Mouse (Mus musculus) CH12.LX (cell line): ENCODE measurements around the gene Efnb2. TPM values are rescaled to one million over a fixed set of nuclear protein-coding genes. Genes with fewer than 3 reads are reported as not detected.

Source experiments
- DNase-seq: peaks from one replicate; pipeline ENCODE4 v3.0.0-alpha.2; 2013; ENCODE audit errors: extremely low read depth
- H3K27ac ChIP-seq: 2 replicates; pipeline ENCODE4 v1.5.1; 2012; ENCODE audit warnings: low read depth, mild to moderate bottlenecking, control low read depth, moderate library complexity; ENCODE audit not compliant: insufficient read depth
- H3K27me3 ChIP-seq: replicated peaks from 2 replicates; pipeline ENCODE3; 2012; ENCODE audit warnings: inconsistent platforms
- H3K36me3 ChIP-seq, 2 experiments: replicated peaks in 1 of 2; 2 replicates each; pipeline versions ENCODE3 to v1.6.1; 2012; ENCODE audit warnings: inconsistent platforms in 1 of 2, low read length in 1 of 2, mild to moderate bottlenecking in 1 of 2, mixed read lengths in 1 of 2, moderate library complexity in 1 of 2; ENCODE audit not compliant: control insufficient read depth in 1 of 2, insufficient read depth in 1 of 2
- H3K4me1 ChIP-seq, 2 experiments: 2 replicates each; pipeline ENCODE4 v1.6.1; 2012; ENCODE audit warnings: inconsistent platforms in 1 of 2, moderate library complexity in 1 of 2; ENCODE audit not compliant: insufficient read depth in 2 of 2, control insufficient read depth in 1 of 2
- H3K4me2 ChIP-seq: 2 replicates; pipeline ENCODE4 v1.6.1; 2012; ENCODE audit warnings: low read depth, mild to moderate bottlenecking, control low read depth; ENCODE audit not compliant: poor library complexity, insufficient read depth, severe bottlenecking
- H3K4me3 ChIP-seq, 3 experiments: fragments of 150-350 bp in 1 of 3; sonication (generic) in 1 of 3; replicated peaks in 1 of 3; 2 replicates each; pipeline versions ENCODE3 to v1.5.1; 2011 to 2012; ENCODE audit warnings: low read depth in 2 of 3, low read length in 2 of 3, mild to moderate bottlenecking in 2 of 3, moderate library complexity in 2 of 3, control low read depth in 1 of 3, improper control_type of control experiment in 1 of 3, inconsistent platforms in 1 of 3, mixed read lengths in 1 of 3; ENCODE audit not compliant: poor library complexity in 1 of 3
- H3K79me2 ChIP-seq: replicated peaks from 2 replicates; pipeline ENCODE4 v1.6.1; 2012; ENCODE audit warnings: mild to moderate bottlenecking, moderate library complexity; ENCODE audit not compliant: control insufficient read depth, poor library complexity, insufficient read depth, severe bottlenecking; ENCODE audit errors: extremely low read depth
- H3K9ac ChIP-seq: 2 replicates; pipeline ENCODE4 v1.6.1; 2012; ENCODE audit warnings: low read depth, mild to moderate bottlenecking, control low read depth, moderate library complexity; ENCODE audit not compliant: insufficient read depth
- H3K9me3 ChIP-seq: replicated peaks from 2 replicates; pipeline ENCODE3; 2012; ENCODE audit warnings: low read length, inconsistent platforms, mixed read lengths
- CTCF ChIP-seq, 2 experiments: IDR thresholded peaks in 1 of 2; conservative IDR thresholded peaks in 1 of 2; 2 replicates each; pipeline ENCODE4 v1.5.1; 2011 to 2012; ENCODE audit warnings: low read depth in 2 of 2, low read length in 2 of 2, improper control_type of control experiment in 1 of 2, inconsistent platforms in 1 of 2, mild to moderate bottlenecking in 1 of 2, moderate library complexity in 1 of 2
- E2F4 ChIP-seq: IDR thresholded peaks from 2 replicates; pipeline ENCODE4 v1.6.1; 2011; ENCODE audit warnings: low read depth, low read length, improper control_type of control experiment; ENCODE audit not compliant: insufficient replicate concordance
- ELF1 ChIP-seq: IDR thresholded peaks from 2 replicates; pipeline ENCODE4 v1.6.1; 2014; ENCODE audit warnings: low read depth, mild to moderate bottlenecking, inconsistent platforms, low read length, improper control_type of control experiment
- GABPA ChIP-seq: IDR thresholded peaks from 2 replicates; pipeline ENCODE4 v1.6.1; 2012; ENCODE audit warnings: low read depth, low read length, improper control_type of control experiment, inconsistent platforms; ENCODE audit not compliant: insufficient replicate concordance
- IRF4 ChIP-seq: IDR thresholded peaks from 2 replicates; pipeline ENCODE4 v1.6.1; 2014; ENCODE audit warnings: low read depth, mild to moderate bottlenecking, inconsistent platforms, low read length, improper control_type of control experiment
- MAFK ChIP-seq: IDR thresholded peaks from 2 replicates; pipeline ENCODE4 v1.6.1; 2011; ENCODE audit warnings: low read length, improper control_type of control experiment; ENCODE audit not compliant: insufficient replicate concordance
- NRF1 ChIP-seq: IDR thresholded peaks from 2 replicates; pipeline ENCODE4 v1.6.1; 2014; ENCODE audit warnings: low read depth, mild to moderate bottlenecking, inconsistent platforms, low read length, improper control_type of control experiment, moderate library complexity
- POLR2A ChIP-seq: IDR thresholded peaks from 2 replicates; pipeline ENCODE4 v1.6.1; 2011; ENCODE audit warnings: low read depth, mild to moderate bottlenecking, improper control_type of control experiment, low read length
- RCOR1 ChIP-seq: conservative IDR thresholded peaks from 2 replicates; pipeline ENCODE4 v1.6.1; 2012; ENCODE audit warnings: low read depth, mild to moderate bottlenecking, inconsistent platforms, low read length, improper control_type of control experiment
- SIN3A ChIP-seq: IDR thresholded peaks from 2 replicates; pipeline ENCODE4 v1.6.1; 2012; ENCODE audit warnings: low read length, improper control_type of control experiment, inconsistent platforms
- TBP ChIP-seq: conservative IDR thresholded peaks from 2 replicates; pipeline ENCODE4 v1.6.1; 2011; ENCODE audit warnings: low read depth, low read length, improper control_type of control experiment
- TCF12 ChIP-seq: IDR thresholded peaks from 2 replicates; pipeline ENCODE4 v1.6.1; 2014; ENCODE audit warnings: low read depth, mild to moderate bottlenecking, inconsistent platforms, low read length, improper control_type of control experiment
- UBTF ChIP-seq: IDR thresholded peaks from 2 replicates; pipeline ENCODE4 v1.6.1; 2012; ENCODE audit warnings: low read depth, mild to moderate bottlenecking, inconsistent platforms, low read length, improper control_type of control experiment, moderate library complexity
- ZC3H11A ChIP-seq: IDR thresholded peaks from 2 replicates; pipeline ENCODE4 v1.6.1; 2012; ENCODE audit warnings: low read depth, mild to moderate bottlenecking, inconsistent platforms, low read length, improper control_type of control experiment
- ZKSCAN1 ChIP-seq: IDR thresholded peaks from 2 replicates; pipeline ENCODE4 v1.6.1; 2012; ENCODE audit warnings: low read depth, inconsistent platforms, low read length, improper control_type of control experiment, borderline replicate concordance
- ZNF384 ChIP-seq: IDR thresholded peaks from 2 replicates; pipeline ENCODE4 v1.6.1; 2012; ENCODE audit warnings: low read depth, low read length, improper control_type of control experiment, inconsistent platforms
- dilution Hi-C: fragments of 300-500 bp; cut with MboI; formaldehyde crosslinking; loops from 2 replicates; pipeline ENCODE4 v1.14.3; 2020; ENCODE audit warnings: low sequenced_read_pairs; ENCODE audit not compliant: extremely low pct_unique_long_range_greater_than_20kb, extremely low pct_ligation_motif_present
- in situ Hi-C: fragments of 300-500 bp; cut with MboI; formaldehyde crosslinking; loops from 3 replicates; pipeline ENCODE4 v1.14.3; 2019; ENCODE audit warnings: low sequenced_read_pairs, low pct_ligation_motif_present, low pct_unique_long_range_greater_than_20kb, mixed read lengths
- polyA plus RNA-seq: library from polyadenylated mRNA; unstranded; fragments of >175 nt; gene quantifications from 2 replicates; pipeline ENCODE4 v1.2.1, GENCODE M21; 2012; ENCODE audit warnings: low read depth; ENCODE audit not compliant: insufficient read length
- total RNA-seq, 2 experiments: library from RNA; depleted of rRNA; stranded (reverse); fragments of 300-350 nt in 1 of 2; fragments of >200 nt in 1 of 2; gene quantifications; 2 replicates each; pipeline ENCODE4 v1.2.3; 2012 to 2014

The Efnb2 gene
- total and polyA plus RNA-seq, 3 experiments: 0.06 to 0.25 TPM; not detected in 1

- H3K79me2 ChIP-seq: no peaks in the 10 kb centered on the region
- H3K4me2 ChIP-seq: no peak overlapping the region
- no peak overlapping the region for H3K4me3 ChIP-seq
- no peaks in the 10 kb centered on the region for H3K27me3 ChIP-seq
- no peak for TF ChIP-seq UBTF
- no peak for TF ChIP-seq TBP
- TF ChIP-seq ELF1: no peak
- no peak overlapping the region for H3K9ac ChIP-seq
- dilution Hi-C loops (no loop called here), in situ Hi-C loops (no loop called here)
- H3K27ac ChIP-seq: no peak overlapping the region
- H3K4me1 ChIP-seq: no peaks in the 10 kb centered on the region
- peaks cover 70% of the 10 kb centered on the region for H3K9me3 ChIP-seq
- H3K36me3 ChIP-seq: no peaks in the 10 kb centered on the region
- no peak for DNase-seq
Measured at GRCm38 (mm10) chr8:8592331-8592730, 68.7 kb downstream of the Efnb2 start.

- no peaks in the 10 kb centered on the region for H3K36me3 ChIP-seq
- H3K27ac ChIP-seq: no peak overlapping the region
- H3K9ac ChIP-seq: no peak overlapping the region
- H3K27me3 ChIP-seq: no peaks in the 10 kb centered on the region
- TF ChIP-seq MAFK (no peak), POLR2A (no peak), GABPA (no peak), ZKSCAN1 (no peak), IRF4 (no peak), CTCF (conservative IDR thresholded peaks at IDR 0.05 in 1 of 2, IDR thresholded peaks at IDR 0.05 in 1 of 2; ENCODE audit: low read depth in 2 of 2, low read length in 2 of 2) (no peak), E2F4 (no peak), ZNF384 (no peak), SIN3A (no peak), TCF12 (no peak), NRF1 (no peak)
- DNase-seq: no peak
- no peak overlapping the region for H3K4me2 ChIP-seq
- no peak overlapping the region for H3K4me3 ChIP-seq
- no peaks in the 10 kb centered on the region for H3K4me1 ChIP-seq
- dilution Hi-C loops (no loop called here), in situ Hi-C loops (no loop called here)
- H3K79me2 ChIP-seq: no peaks in the 10 kb centered on the region
- peaks cover 65% of the 10 kb centered on the region for H3K9me3 ChIP-seq
Measured at GRCm38 (mm10) chr8:8583981-8584377, 77.1 kb downstream of the Efnb2 start.

- Histone ChIP-seq H3K79me2 (no peaks in the 10 kb centered on the region), H3K9ac (no peak overlapping the region), H3K36me3 (no peaks in the 10 kb centered on the region)
- in situ Hi-C loops: no loop called here
- dilution Hi-C loops: no loop called here
- TF ChIP-seq RCOR1 (no peak), SIN3A (no peak), ZC3H11A (no peak)
- TF ChIP-seq, all 38 proteins: peak for 0
- peaks cover 63% of the 10 kb centered on the region for H3K9me3 ChIP-seq
- no peaks in the 10 kb centered on the region for H3K27me3 ChIP-seq
- H3K27ac ChIP-seq: no peak overlapping the region
- no peak for DNase-seq
- H3K4me3 ChIP-seq: no peak overlapping the region
- no peak overlapping the region for H3K4me2 ChIP-seq
- H3K4me1 ChIP-seq: no peaks in the 10 kb centered on the region
Measured at GRCm38 (mm10) chr8:8583290-8583980, 77.6 kb downstream of the Efnb2 start.
